Mouse (Mus musculus) heart, embryonic 11.5 days (tissue): ENCODE measurements around the gene Col19a1. TPM values are rescaled to one million over a fixed set of nuclear protein-coding genes. Genes with fewer than 3 reads are reported as not detected.
"Not testable (repeated sequence)": the region's sequence is repeated elsewhere in the genome, so short reads cannot be mapped to it uniquely, and the experiment has no call there.

ENCODE experiments used
- ATAC-seq: fragments of 200-750 bp; cut with Nextera tagmentation; replicated peaks from 2 replicates; pipeline ENCODE4 v1.8.0; 2017; ENCODE audit warnings: moderate library complexity; ENCODE audit not compliant: insufficient number of reproducible peaks, low FRiP score, low TSS enrichment
- H3K27ac ChIP-seq: fragments of 300-500 bp; sonication (generic); 2 replicates; pipeline ENCODE4 v1.5.1; 2014; ENCODE audit warnings: mild to moderate bottlenecking, low read depth, low read length
- H3K27me3 ChIP-seq: fragments of 300-500 bp; sonication (generic); 2 replicates; pipeline ENCODE4 v1.6.1; 2014; ENCODE audit warnings: mild to moderate bottlenecking, low read length, mixed read lengths; ENCODE audit not compliant: control insufficient read depth, insufficient read depth
- H3K36me3 ChIP-seq: fragments of 300-500 bp; sonication (generic); 2 replicates; pipeline ENCODE4 v1.6.1; 2014; ENCODE audit warnings: mild to moderate bottlenecking, low read length, moderate library complexity, mixed read lengths; ENCODE audit not compliant: control insufficient read depth, insufficient read depth
- H3K4me1 ChIP-seq: fragments of 300-500 bp; sonication (generic); 2 replicates; pipeline ENCODE4 v1.6.1; 2014; ENCODE audit warnings: low read length; ENCODE audit not compliant: control insufficient read depth, insufficient read depth
- H3K4me2 ChIP-seq: fragments of 300-500 bp; sonication (generic); 2 replicates; pipeline ENCODE4 v1.6.1; 2014; ENCODE audit warnings: mild to moderate bottlenecking, moderate library complexity
- H3K4me3 ChIP-seq: fragments of 300-500 bp; sonication (generic); 2 replicates; pipeline ENCODE4 v1.5.1; 2014; ENCODE audit warnings: low read depth, low read length
- H3K9ac ChIP-seq: fragments of 300-500 bp; sonication (generic); 2 replicates; pipeline ENCODE4 v1.6.1; 2014; ENCODE audit warnings: mild to moderate bottlenecking, low read depth, low read length, moderate library complexity
- H3K9me3 ChIP-seq: fragments of 300-500 bp; sonication (generic); replicated peaks from 2 replicates; pipeline ENCODE4 v1.6.1; 2016; ENCODE audit warnings: low read length; ENCODE audit not compliant: control insufficient read depth
- WGBS: fragments of 180-500 bp; shearing (Covaris S2); extraction: QIAGEN DNeasy Blood & Tissue Kit; methylation state at CpG from one replicate; pipeline ENCODE4 v1.1.7; 2014; ENCODE audit not compliant: insufficient replicate concordance; 5-methylcytosine and 5-hydroxymethylcytosine counted together
- polyA plus RNA-seq: library from polyadenylated mRNA; unstranded; fragments of >200 nt; fragmentation: Nextera tagmentation; extraction: Ambion mirVana; gene quantifications from 2 replicates; pipeline ENCODE4 v1.2.1, GENCODE M21; 2014

Col19a1 gene
- polyA plus RNA-seq = 0.06 TPM in 1 of 2 replicates, not detected in the other

- H3K27me3 ChIP-seq = peaks cover 32% of the 10 kb centered on the region
Observed at GRCm38 (mm10) chr1:24587141-24587541, at the start of gene Col19a1. Gene Col19a1 (minus strand): TSS chr1:24587472.

GRCm38 (mm10) chr1:24633553-24634132 is 46.4 kb upstream of the Col19a1 start:
- 31% methylated on average over 14 of the region's 14 CpGs for WGBS
- Histone ChIP-seq H3K4me3 (no peak overlapping the region), H3K9me3 (no peaks in the 10 kb centered on the region), H3K27ac (no peak overlapping the region), H3K4me2 (peak overlapping the region; percentile 32; the same call in 1 of the 2 replicates), H3K9ac (no peak overlapping the region), H3K36me3 (no peaks in the 10 kb centered on the region), H3K4me1 (no peaks in the 10 kb centered on the region), H3K27me3 (no peaks in the 10 kb centered on the region)
- no peak for ATAC-seq

More at GRCm38 (mm10) chr1:24587141-24587541, at the start of gene Col19a1:
- Histone ChIP-seq H3K9me3 (no peaks in the 10 kb centered on the region), H3K4me1 (no peaks in the 10 kb centered on the region), H3K36me3 (no peaks in the 10 kb centered on the region), H3K4me3 (peak within 1 kb of the TSS; percentile 55), H3K4me2 (peak within 1 kb of the TSS; percentile 93), H3K27ac (no peak within 1 kb of the TSS), H3K9ac (no peak within 1 kb of the TSS)
- WGBS = 2% methylated on average over 22 of the region's 22 CpGs
- no peak; the same call in 1 of the 2 replicates for ATAC-seq

GRCm38 (mm10) chr1:24612556-24612955 is 25.3 kb upstream of the Col19a1 start:
- H3K9me3 ChIP-seq, H3K27ac ChIP-seq, H3K27me3 ChIP-seq, H3K4me2 ChIP-seq, H3K4me3 ChIP-seq, ATAC-seq, H3K9ac ChIP-seq, H3K4me1 ChIP-seq, H3K36me3 ChIP-seq: not testable (repeated sequence)
- 0% methylated on average over 1 of the region's 2 CpGs for WGBS

DNA sequence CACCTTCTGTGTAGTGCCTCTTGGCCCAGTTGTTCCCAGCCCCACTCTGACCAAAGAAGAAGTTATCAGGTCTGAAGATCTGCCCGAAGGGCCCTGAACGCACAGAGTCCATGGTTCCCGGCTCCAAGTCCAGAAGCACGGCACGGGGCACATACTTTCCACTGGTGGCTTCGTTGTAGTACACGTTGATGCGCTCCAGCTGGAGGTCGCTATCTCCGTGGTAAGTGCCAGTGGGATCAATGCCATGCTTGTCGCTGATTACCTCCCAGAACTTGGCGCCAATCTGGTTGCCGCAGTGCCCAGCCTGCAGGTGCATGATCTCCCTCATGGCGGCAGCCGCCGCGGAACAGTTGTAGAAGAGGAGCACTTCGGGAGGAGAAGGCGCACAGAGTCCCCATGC is 7.8 kb upstream of the Col19a1 start:
- no peak for ATAC-seq
- H3K4me3 ChIP-seq = no peak overlapping the region
- H3K4me2 ChIP-seq = no peak overlapping the region
- WGBS = 84% methylated on average over 19 of the region's 19 CpGs
- H3K4me1 ChIP-seq = no peaks in the 10 kb centered on the region
- no peak overlapping the region for H3K27ac ChIP-seq
- H3K27me3 ChIP-seq = no peaks in the 10 kb centered on the region
- H3K9ac ChIP-seq = no peak overlapping the region
- H3K36me3 ChIP-seq = no peaks in the 10 kb centered on the region
- H3K9me3 ChIP-seq = no peaks in the 10 kb centered on the region

DNA sequence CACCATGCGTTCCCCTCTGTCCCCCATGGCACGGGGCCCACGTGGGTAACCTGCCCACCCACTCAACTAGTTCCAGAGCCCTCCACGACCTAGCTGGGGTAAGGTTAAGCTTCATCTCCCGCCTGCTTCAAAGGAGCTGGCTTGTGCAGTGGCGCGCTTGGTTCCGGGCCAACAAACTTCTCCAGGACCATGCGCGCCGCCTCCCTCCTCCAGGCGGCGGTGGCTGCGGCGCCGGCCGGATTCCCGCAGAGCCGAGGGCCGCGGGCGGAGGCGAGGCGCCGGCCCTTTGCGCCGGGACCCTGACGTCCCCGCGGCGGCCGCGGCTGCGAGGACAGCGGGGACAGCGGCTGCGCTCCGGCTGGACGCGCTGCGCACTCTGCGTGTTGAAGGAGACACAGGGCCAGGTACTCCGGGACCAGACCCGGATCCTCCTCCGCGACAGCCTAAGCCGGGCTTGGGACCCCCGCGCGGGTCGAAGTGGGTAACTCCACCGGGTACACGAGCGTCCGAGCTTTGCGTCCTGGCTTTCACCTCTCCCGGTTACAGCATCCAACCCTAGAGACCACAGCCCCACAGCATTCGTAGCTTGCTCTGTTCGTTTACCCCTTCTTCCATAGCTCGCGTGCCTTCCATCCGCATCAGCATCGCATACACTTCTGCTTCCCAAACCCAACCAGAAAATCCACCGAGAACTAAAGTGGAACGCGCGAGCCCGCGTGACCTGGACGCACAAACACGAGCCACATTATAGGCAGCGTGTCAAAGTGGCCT is 717 bp downstream of the Col19a1 start:
- no peaks in the 10 kb centered on the region for H3K9me3 ChIP-seq
- peak overlapping the region; percentile 55 for H3K4me3 ChIP-seq
- no peaks in the 10 kb centered on the region for H3K36me3 ChIP-seq
- WGBS = under 1% methylated on average over 64 of the region's 72 CpGs
- peaks cover 32% of the 10 kb centered on the region for H3K27me3 ChIP-seq
- H3K4me1 ChIP-seq = no peaks in the 10 kb centered on the region
- H3K4me2 ChIP-seq = peak overlapping the region; percentile 93
- ATAC-seq = peak; percentile 59; the same call in 1 of the 2 replicates
- H3K27ac ChIP-seq = no peak overlapping the region
- no peak overlapping the region for H3K9ac ChIP-seq

DNA sequence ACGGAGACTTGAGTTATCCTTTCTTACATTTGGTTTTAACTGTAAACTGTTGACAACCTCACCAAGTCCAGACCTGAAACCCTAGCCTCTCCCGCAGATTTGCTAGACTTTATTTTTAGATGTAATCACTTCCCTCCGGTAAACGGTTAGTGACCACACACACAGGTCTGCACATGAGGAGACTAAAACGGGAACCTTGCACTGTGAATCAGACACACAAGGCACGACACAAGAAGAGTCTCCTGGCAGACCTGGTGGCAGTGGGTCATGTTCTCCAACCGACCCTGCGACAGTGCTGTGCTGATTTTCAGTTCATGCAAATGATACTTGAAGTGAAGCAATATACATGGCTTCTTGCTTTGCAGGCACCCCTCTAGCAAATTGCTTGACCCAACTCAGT is 14.7 kb downstream of the Col19a1 start:
- 49% methylated on average over 8 of the region's 8 CpGs for WGBS
- ATAC-seq = no peak
- Histone ChIP-seq H3K4me2 (no peak overlapping the region), H3K9ac (no peak overlapping the region), H3K4me3 (no peak overlapping the region), H3K27me3 (no peaks in the 10 kb centered on the region), H3K4me1 (no peaks in the 10 kb centered on the region), H3K36me3 (no peaks in the 10 kb centered on the region), H3K9me3 (no peaks in the 10 kb centered on the region), H3K27ac (no peak overlapping the region)

DNA sequence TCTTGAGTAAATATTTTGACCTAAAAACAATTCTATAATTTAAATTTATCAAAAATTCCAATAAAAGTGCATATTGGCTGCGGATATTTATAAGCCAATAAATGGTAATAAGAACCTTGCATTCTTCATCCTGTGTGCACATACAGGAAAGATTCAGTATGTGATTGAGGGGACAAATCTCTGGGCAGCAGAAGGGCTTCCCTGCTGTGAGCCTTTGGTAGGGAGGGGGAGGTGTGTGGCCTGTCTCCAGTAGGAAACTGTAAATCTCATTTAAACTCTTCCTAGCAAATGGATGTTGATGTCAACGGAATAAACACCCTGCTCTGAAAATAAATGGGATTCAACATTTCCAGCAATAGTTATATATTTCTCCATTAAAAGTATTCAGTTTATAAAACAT is 23.2 kb downstream of the Col19a1 start:
- H3K36me3 ChIP-seq = no peaks in the 10 kb centered on the region
- no peaks in the 10 kb centered on the region for H3K4me1 ChIP-seq
- no peak overlapping the region for H3K9ac ChIP-seq
- no peaks in the 10 kb centered on the region for H3K9me3 ChIP-seq
- 40% methylated on average over 2 of the region's 2 CpGs for WGBS
- no peaks in the 10 kb centered on the region for H3K27me3 ChIP-seq
- no peak overlapping the region for H3K4me2 ChIP-seq
- H3K4me3 ChIP-seq = no peak overlapping the region
- H3K27ac ChIP-seq = no peak overlapping the region
- ATAC-seq = no peak

GRCm38 (mm10) chr1:24558005-24558404 is 29.3 kb downstream of the Col19a1 start:
- 63% methylated on average over 10 of the region's 10 CpGs for WGBS
- no peak overlapping the region for H3K4me3 ChIP-seq

More at GRCm38 (mm10) chr1:24558005-24558404, 29.3 kb downstream of the Col19a1 start:
- Histone ChIP-seq H3K27ac (no peak overlapping the region), H3K4me1 (0 out of 2 replicates have a peak, but pooled peaks cover 2% of the 10 kb centered on the region), H3K9me3 (no peaks in the 10 kb centered on the region), H3K27me3 (no peaks in the 10 kb centered on the region), H3K4me2 (no peak overlapping the region), H3K36me3 (no peaks in the 10 kb centered on the region), H3K9ac (no peak overlapping the region)
- ATAC-seq = no peak
